Mouse (Mus musculus) layer of hippocampus, adult 11-12 months (tissue): ENCODE results near the gene Smoc1.

ENCODE experiments used
- DNase-seq: peaks from one replicate; pipeline ENCODE4 v3.0.0; 2022; ENCODE audit warnings: low spot score

Smoc1 gene

GRCm38 (mm10) chr12:81026277-81026994, at the start of gene Smoc1:
Smoc1 (plus strand) TSS chr12:81026808.
- peak; percentile 68 for DNase-seq

DNA sequence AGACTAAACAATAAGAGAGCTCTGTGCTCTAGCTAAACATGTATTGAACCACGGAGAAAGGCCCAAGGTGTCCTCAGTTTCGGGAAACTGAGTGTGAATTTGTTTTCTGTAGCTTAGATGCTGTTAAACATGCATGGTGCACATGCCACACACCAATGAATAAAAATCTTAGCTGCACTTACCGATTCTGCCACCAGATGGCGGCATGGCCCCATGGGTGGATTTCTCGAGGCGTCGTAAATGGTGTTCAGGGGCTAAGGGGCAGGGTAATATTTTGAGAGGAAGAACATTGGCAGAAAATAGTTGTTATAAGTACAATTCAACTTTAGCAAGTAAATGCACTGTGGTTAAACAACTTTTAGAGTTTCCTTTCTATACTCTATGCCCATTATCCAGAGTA, 44.3 kb upstream of the Smoc1 start:
- peak; percentile 78 for DNase-seq

- no peak for DNase-seq
These were observed 42.9 kb upstream of the Smoc1 start for GRCm38 (mm10) chr12:80983695-80984094.

DNA sequence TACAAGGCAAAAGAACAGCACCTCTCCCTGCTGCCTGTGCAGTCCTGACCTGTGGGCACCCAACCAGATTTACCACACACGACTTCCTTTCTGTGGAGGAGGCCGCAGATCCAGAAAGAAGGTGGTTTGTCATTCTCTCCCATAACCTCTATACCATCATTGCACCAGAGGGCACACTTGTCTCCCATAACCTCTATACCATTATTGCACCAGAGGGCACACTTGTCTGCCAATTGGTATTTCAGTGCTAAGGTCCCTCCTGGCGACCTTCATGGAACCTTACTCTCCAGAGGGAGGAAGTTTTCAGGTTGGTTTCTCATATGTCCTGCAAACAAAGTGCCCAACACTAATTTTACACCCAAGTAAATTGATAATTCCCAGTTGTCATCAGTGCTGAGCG, 40.0 kb upstream of the Smoc1 start:
- no peak for DNase-seq

GRCm38 (mm10) chr12:80988286-80988685, 38.3 kb upstream of the Smoc1 start:
- DNase-seq = no peak

GRCm38 (mm10) chr12:80990901-80991445, 35.6 kb upstream of the Smoc1 start:
- no peak for DNase-seq

GRCm38 (mm10) chr12:80991806-80992205, 34.8 kb upstream of the Smoc1 start:
- no peak for DNase-seq

GRCm38 (mm10) chr12:80992540-80993122, 34.0 kb upstream of the Smoc1 start:
- no peak for DNase-seq

DNA sequence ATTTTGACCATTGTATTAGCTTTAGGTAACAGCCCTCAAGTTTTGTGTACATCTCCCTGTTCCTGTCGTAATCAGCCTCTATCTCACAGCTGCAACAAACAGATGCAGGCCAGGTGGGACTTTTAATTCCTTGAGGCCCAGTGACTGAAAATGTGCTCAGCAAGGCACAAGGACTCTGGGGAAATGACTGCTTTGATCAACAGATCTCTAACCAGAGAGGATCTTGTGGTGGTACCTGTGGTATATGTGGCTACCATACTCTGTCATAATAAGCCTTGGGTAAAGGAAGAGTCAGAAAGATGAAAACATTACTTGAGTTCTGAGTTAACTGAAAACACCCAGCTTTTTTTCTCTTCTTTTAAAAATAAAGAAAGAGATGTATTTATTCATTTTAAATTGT, 32.8 kb upstream of the Smoc1 start:
- DNase-seq = no peak

GRCm38 (mm10) chr12:80995326-80995725, 31.3 kb upstream of the Smoc1 start:
- no peak for DNase-seq

DNA sequence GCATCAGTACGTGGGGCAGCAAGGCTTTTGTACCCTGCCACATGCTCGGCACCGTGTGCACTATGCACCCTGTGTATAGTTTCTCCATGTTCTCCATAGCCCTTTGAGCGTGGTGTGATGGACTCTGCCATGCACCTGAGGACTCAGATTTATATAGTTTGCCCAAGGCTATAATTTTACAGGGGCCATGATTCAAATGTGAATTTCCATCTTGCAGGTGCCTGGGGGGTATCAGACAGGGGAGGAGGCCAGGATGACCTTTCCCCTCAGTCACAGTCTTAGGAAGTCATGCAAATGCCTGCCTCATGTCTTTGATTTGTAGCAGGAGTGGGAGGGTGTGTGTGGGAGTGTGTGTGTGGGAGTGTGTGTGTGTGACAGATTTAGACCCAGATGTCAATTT, 29.0 kb upstream of the Smoc1 start:
- DNase-seq = no peak

GRCm38 (mm10) chr12:80998528-80999221, 27.9 kb upstream of the Smoc1 start:
- DNase-seq = no peak

GRCm38 (mm10) chr12:81000924-81001323, 25.7 kb upstream of the Smoc1 start:
- no peak for DNase-seq

DNA sequence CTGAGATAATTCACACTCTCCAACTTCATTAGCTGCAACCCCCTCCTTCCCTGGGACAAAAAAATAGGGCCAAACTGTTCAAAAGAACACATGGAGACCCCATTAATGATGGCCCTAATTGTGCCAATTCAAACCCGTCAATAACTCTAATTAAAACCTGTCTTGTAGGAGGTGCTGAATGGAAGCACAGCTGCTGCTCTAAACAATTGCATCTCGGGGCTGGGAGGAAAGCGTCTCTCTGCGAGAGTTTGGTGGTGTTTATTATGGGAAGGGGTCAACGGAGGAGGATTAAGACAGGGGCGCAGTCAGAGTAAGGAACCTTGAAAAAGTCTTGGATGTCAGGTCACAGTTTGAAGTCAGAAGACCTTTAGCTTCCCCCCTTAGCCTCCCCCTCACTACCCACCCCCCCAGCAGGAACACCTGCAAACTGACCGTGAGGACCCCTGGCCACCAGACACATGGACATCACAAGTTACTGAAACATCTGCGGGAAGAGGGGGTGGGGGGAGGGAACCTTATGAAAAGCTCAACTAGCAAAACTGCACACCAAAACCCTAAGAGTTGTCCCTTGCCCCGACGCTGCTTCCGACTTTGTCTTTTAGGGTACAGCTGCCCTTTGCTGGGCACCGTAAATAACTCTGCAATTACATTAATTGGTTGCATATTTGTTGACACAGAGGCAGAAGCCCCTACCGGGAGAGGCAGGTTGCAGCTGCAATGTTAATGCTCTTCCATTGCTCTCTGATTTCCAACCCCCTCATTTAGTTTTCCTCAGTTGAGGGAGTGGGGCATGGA, 23.6 kb upstream of the Smoc1 start:
- DNase-seq = no peak

GRCm38 (mm10) chr12:81009813-81010212, 16.8 kb upstream of the Smoc1 start:
- no peak for DNase-seq

DNA sequence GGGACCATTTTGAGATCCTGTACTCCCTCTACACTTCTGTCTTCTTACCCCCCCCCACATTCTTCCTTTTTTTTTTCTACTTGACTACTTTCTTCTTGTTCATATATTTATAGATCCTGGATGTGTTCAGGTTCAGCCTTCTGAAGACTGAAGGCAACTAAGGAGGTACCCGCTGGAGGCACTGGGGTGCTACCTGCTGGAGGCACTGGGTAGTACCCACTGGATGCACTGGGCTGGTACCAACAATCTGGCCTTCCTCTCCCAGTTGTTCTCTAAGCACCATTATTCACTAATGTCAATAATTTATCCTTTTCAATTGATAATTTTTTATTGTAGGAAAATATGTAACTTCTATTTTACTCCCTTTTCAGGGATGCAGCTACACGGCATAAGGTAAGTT, 14.6 kb upstream of the Smoc1 start:
- no peak for DNase-seq

DNA sequence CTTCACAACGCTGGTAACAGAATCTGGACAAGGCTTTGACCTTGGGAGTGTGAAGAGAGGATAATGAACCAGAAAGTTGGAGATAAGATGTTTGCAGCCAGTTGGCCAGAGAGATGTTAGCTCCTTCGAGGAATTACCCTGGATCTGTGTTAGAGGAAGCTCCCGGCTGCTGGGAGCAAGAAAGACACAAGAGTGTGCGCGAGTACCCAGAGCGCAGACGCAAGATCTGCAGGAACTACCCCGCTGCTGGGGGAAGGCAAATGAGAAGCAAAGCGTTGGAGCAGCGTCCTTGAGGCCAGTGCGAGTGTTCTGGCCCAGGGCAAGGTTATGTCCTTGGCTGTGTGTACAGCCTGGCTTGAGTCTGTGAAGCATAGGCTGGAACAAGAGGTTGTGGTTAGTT, 13.1 kb upstream of the Smoc1 start:
- no peak for DNase-seq

- no peak for DNase-seq
These were observed 9.0 kb upstream of the Smoc1 start for GRCm38 (mm10) chr12:81017624-81018023.

- DNase-seq = no peak
These were observed 7.9 kb upstream of the Smoc1 start for GRCm38 (mm10) chr12:81018516-81019279.

- DNase-seq = no peak
These were observed 7.2 kb upstream of the Smoc1 start for GRCm38 (mm10) chr12:81019280-81019935.

GRCm38 (mm10) chr12:81024407-81024806, 2.2 kb upstream of the Smoc1 start:
- no peak for DNase-seq
